ENCODE assay signal across 23 mouse cellular contexts in the genomic region with DNA sequence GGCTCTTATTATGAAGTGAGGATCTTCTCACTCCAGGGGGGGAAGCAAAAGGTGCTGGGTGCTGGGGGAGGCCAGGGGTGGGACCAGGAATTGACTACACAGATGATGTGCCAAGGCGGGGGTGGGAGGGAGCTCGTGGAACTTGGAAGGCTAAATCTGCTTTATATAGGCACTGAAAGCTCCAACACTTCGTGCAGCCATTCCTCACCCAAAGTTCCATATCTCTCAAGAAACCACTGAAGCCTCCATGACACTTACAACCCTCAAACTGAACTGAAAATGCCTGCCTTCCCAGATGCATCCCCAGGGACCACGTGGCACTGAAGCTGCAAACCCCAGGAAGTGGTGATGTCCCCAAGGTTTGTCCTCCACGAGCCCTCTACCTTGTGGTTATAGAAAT. TPM values are rescaled to one million over a fixed set of nuclear protein-coding genes. Genes with fewer than 3 reads are reported as not detected.
A peak's percentile ranks its signal among the peaks of the same experiment; 100 is the strongest.
DNase-seq lines count a peak whose midpoint lies in the region; ATAC-seq and TF ChIP-seq lines count a peak whose summit lies in the region.
"Had no signal": no experiment of that assay in that cellular context is flagged by ENCODE, and none has a peak within 500 bp of the region (broad histone marks: within the 10 kb centered on the region; RNA-seq: fewer than 3 reads in every experiment).

No protein-coding gene starts in this region.

- no peak overlapping the region for H3K4me3 ChIP-seq in gastrocnemius, adult 2 months
- H3K4me3 ChIP-seq in lung, embryonic 16.5 days (ENCODE audit: low read length), result no peak overlapping the region
- no peak overlapping the region for H3K4me3 ChIP-seq in hindbrain, embryonic 16.5 days (ENCODE audit: low read length)
- H3K4me3 ChIP-seq: forebrain, embryonic 10.5 days; forebrain, embryonic 13.5 days; heart, embryonic 10.5 days; heart, embryonic 13.5 days had no signal

- H3K4me2 ChIP-seq in lung, embryonic 16.5 days (ENCODE audit: low read depth, low read length), result no peak overlapping the region
- no peak overlapping the region for H3K4me2 ChIP-seq in hindbrain, embryonic 16.5 days (ENCODE audit: low read length)
- H3K4me2 ChIP-seq: forebrain, embryonic 13.5 days; heart, embryonic 13.5 days; hindbrain, embryonic 14.5 days had no signal

- 68% methylated on average over 5 of the region's 5 CpGs for WGBS in lung, embryonic 16.5 days
- WGBS in hindbrain, embryonic 16.5 days, result 86% methylated on average over 5 of the region's 5 CpGs

- H3K4me1 ChIP-seq in lung, embryonic 16.5 days (replicated peaks; ENCODE audit: control insufficient read depth, insufficient read depth, low read length), result peaks cover 32% of the 10 kb centered on the region
- no peaks in the 10 kb centered on the region for H3K4me1 ChIP-seq in hindbrain, embryonic 16.5 days (ENCODE audit: control insufficient read depth, insufficient read depth, low read depth, low read length)
- H3K4me1 ChIP-seq: forebrain, embryonic 13.5 days had no signal

- intact Hi-C loops in gastrocnemius, adult 2 months (cut with DNase I), result no loop called here

- no peak for ATAC-seq in lung, embryonic 16.5 days (ENCODE audit: low read depth)
- no peak for ATAC-seq in hindbrain, embryonic 16.5 days
- ATAC-seq: forebrain, embryonic 13.5 days; forebrain, embryonic 16.5 days; Patski had no signal

- H3K36me3 ChIP-seq in lung, embryonic 16.5 days (ENCODE audit: control insufficient read depth, insufficient read depth, low read length), result no peaks in the 10 kb centered on the region
- H3K36me3 ChIP-seq in hindbrain, embryonic 16.5 days (ENCODE audit: control insufficient read depth, insufficient read depth, low read length), result 0 out of 2 replicates have a peak, but pooled peaks cover 3% of the 10 kb centered on the region
- H3K36me3 ChIP-seq: heart, embryonic 10.5 days had no signal

- TF ChIP-seq CTCF in gastrocnemius, adult 2 months (IDR thresholded peaks at IDR 0.05), result no peak

- H3K9me3 ChIP-seq in lung, embryonic 16.5 days (ENCODE audit: control insufficient read depth, low read length), result no peaks in the 10 kb centered on the region
- H3K9me3 ChIP-seq in hindbrain, embryonic 16.5 days (ENCODE audit: control insufficient read depth, low read length), result no peaks in the 10 kb centered on the region
- H3K9me3 ChIP-seq: forebrain, embryonic 10.5 days; forebrain, embryonic 13.5 days; heart, embryonic 10.5 days; heart, embryonic 13.5 days had no signal

- no peak for DNase-seq in gastrocnemius, adult 2 months
- DNase-seq in gastrocnemius, postnatal 25 days, result no peak
- DNase-seq in lung, postnatal 10 days, result no peak
- DNase-seq in 3134 (ENCODE audit: extremely low read depth, insufficient read length, low spot score), result peak; percentile 26
- peak; percentile 77 for DNase-seq in NIH3T3 (ENCODE audit: low read depth)
- DNase-seq: adrenal gland, postnatal 10 days; adrenal gland, postnatal 36 days; cerebellum, adult 18-20 months; cerebellum, adult 9-10 months; cerebellum, postnatal 14 days; gastrocnemius, postnatal 10 days; heart, adult 18-20 months; heart, postnatal 14 days; heart, postnatal 4 days had no signal

- H3K9ac ChIP-seq in lung, embryonic 16.5 days (ENCODE audit: low read length), result no peak overlapping the region
- H3K9ac ChIP-seq in hindbrain, embryonic 16.5 days (ENCODE audit: low read depth, low read length), result no peak overlapping the region
- H3K9ac ChIP-seq: forebrain, embryonic 13.5 days; heart, embryonic 13.5 days; hindbrain, embryonic 14.5 days had no signal

- no peaks in the 10 kb centered on the region for H3K27me3 ChIP-seq in lung, embryonic 16.5 days (ENCODE audit: control insufficient read depth, insufficient read depth, low read depth, low read length)
- no peaks in the 10 kb centered on the region for H3K27me3 ChIP-seq in hindbrain, embryonic 16.5 days (replicated peaks; ENCODE audit: control insufficient read depth, insufficient read depth, low read length)
- H3K27me3 ChIP-seq: forebrain, embryonic 13.5 days; heart, embryonic 13.5 days; Patski had no signal

- peak overlapping the region; percentile 77; the same call in 1 of the 2 replicates for H3K27ac ChIP-seq in gastrocnemius, adult 2 months
- peak overlapping the region; percentile 92; the same call in 1 of the 2 replicates for H3K27ac ChIP-seq in lung, embryonic 16.5 days (ENCODE audit: low read length)
- no peak overlapping the region for H3K27ac ChIP-seq in hindbrain, embryonic 16.5 days (ENCODE audit: low read depth, low read length)
- H3K27ac ChIP-seq: forebrain, embryonic 10.5 days; forebrain, embryonic 13.5 days; heart, embryonic 10.5 days; heart, embryonic 13.5 days; hindbrain, embryonic 14.5 days had no signal

RNA-seq across cellular contexts. Expression of a gene that starts 26.1 kb away (rescaled TPM):
- 1 to 10 TPM; 3.5 to 6.8 TPM for total RNA-seq in gastrocnemius, adult 2 months (2021)
- 1 to 10 TPM; 5.7 to 6.8 TPM for total RNA-seq in gastrocnemius, postnatal 25 days (2021)
- polyA plus RNA-seq in lung, embryonic 16.5 days (2015; fragmentation: Nextera tagmentation; extraction: Ambion mirVana), result 14.5 and 14.6 TPM in 2 replicates
- polyA plus RNA-seq in hindbrain, embryonic 16.5 days (2015; fragmentation: Nextera tagmentation; extraction: Ambion mirVana), result 25.2 and 34.2 TPM in 2 replicates

RNA-seq across cellular contexts. Expression of a gene that starts 53.3 kb away (rescaled TPM):
- under 1 TPM; 0.08 to 0.15 TPM for total RNA-seq in gastrocnemius, adult 2 months (2021)
- 1 to 10 TPM in 1 of 2 experiments, under 1 TPM in 1; 0.97 to 1.6 TPM for total RNA-seq in gastrocnemius, postnatal 25 days (2021)
- polyA plus RNA-seq in lung, embryonic 16.5 days (2015; fragmentation: Nextera tagmentation; extraction: Ambion mirVana), result 33.6 and 38.3 TPM in 2 replicates
- polyA plus RNA-seq in hindbrain, embryonic 16.5 days (2015; fragmentation: Nextera tagmentation; extraction: Ambion mirVana), result 8.1 and 12.7 TPM in 2 replicates

Comparison
In these comparisons a context has a peak if more than half of its experiments do, and no peak if none do; other contexts are left out.
1. DNase-seq: peak in 3134 (single experiment) and NIH3T3 (single experiment); none in gastrocnemius, adult 2 months (single experiment), gastrocnemius, postnatal 25 days (single experiment) and lung, postnatal 10 days (single experiment).